Mouse (Mus musculus) brain, embryonic 14.5 days (tissue): ENCODE measurements around the gene Rnf214. TPM values are rescaled to one million over a fixed set of nuclear protein-coding genes. Genes with fewer than 3 reads are reported as not detected.

Experiments
- DNase-seq: peaks from one replicate; pipeline ENCODE4 v3.0.0-alpha.2; 2011; ENCODE audit warnings: low read depth
- CTCF ChIP-seq: fragments of 200-500 bp; IDR thresholded peaks from 2 replicates; pipeline ENCODE4 v1.5.1; 2012; ENCODE audit warnings: inconsistent platforms, mild to moderate bottlenecking, moderate library complexity, borderline replicate concordance; ENCODE audit not compliant: insufficient read depth, insufficient read length; ENCODE audit errors: extremely low read depth
- POLR2A ChIP-seq: fragments of 200-500 bp; IDR thresholded peaks from 2 replicates; pipeline ENCODE4 v1.6.1; 2012; ENCODE audit warnings: mild to moderate bottlenecking, inconsistent platforms, borderline replicate concordance; ENCODE audit not compliant: poor library complexity, insufficient read depth, insufficient read length, severe bottlenecking; ENCODE audit errors: extremely low read depth
- polyA plus RNA-seq: library from polyadenylated mRNA; depleted of rRNA; stranded (reverse); fragments of >200 nt; gene quantifications from 2 replicates; pipeline ENCODE4 v1.2.3, GENCODE M21; 2012; rRNA removed

The Rnf214 gene
- polyA plus RNA-seq, 1 experiment: 68.0 TPM

GRCm38 (mm10) chr9:45838069-45838433 is 68.7 kb downstream of the Rnf214 start:
- DNase-seq: no peak

DNA sequence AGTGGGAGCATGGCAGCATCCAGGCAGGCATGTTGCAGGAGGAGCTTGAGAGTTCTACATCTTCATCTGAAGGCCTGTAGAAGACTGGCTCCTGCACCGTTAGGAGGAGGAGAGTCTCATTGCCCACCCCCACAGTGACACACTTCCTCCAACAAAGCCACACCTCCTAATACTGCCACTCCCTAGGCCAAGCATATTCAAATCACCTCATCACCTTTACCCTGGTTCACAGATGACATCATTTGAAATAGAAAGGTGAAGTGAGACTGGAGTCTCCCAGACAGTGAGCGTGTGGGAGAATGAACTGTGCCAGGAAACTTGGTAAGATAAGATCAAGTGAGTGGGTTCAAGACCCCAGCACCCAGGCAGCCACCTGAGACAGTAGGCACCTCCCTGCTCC is 73.2 kb downstream of the Rnf214 start:
- no peak for DNase-seq
- TF ChIP-seq CTCF: no peak
- TF ChIP-seq POLR2A: no peak

More at GRCm38 (mm10) chr9:45838069-45838433, 68.7 kb downstream of the Rnf214 start:
- TF ChIP-seq CTCF (no peak), POLR2A (no peak)

DNA sequence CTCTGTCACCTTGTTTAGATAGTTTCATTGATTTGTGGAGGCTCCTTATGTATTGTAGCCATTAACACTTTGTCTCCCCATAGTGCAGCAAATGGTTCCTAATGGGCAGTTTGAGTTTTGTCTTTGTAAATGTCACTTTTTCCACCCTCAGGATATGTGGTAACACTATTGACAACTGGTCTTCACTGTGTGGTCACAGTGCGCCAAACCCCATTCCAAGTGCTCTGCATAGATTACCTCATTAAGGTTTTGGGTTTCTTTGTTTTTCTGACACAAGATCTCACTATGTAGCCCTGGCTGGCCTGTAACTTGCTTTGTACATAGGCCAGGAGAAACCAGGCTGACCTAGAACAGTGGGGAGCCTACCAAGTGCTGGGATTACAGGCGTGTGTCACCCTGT is 73.8 kb downstream of the Rnf214 start:
- TF ChIP-seq CTCF (no peak), POLR2A (no peak)
- DNase-seq: no peak

- DNase-seq: peak; percentile 97
- TF ChIP-seq CTCF (peak; percentile 78), POLR2A (no peak)
Measured at GRCm38 (mm10) chr9:45829107-45829506, 77.6 kb downstream of the Rnf214 start.

DNA sequence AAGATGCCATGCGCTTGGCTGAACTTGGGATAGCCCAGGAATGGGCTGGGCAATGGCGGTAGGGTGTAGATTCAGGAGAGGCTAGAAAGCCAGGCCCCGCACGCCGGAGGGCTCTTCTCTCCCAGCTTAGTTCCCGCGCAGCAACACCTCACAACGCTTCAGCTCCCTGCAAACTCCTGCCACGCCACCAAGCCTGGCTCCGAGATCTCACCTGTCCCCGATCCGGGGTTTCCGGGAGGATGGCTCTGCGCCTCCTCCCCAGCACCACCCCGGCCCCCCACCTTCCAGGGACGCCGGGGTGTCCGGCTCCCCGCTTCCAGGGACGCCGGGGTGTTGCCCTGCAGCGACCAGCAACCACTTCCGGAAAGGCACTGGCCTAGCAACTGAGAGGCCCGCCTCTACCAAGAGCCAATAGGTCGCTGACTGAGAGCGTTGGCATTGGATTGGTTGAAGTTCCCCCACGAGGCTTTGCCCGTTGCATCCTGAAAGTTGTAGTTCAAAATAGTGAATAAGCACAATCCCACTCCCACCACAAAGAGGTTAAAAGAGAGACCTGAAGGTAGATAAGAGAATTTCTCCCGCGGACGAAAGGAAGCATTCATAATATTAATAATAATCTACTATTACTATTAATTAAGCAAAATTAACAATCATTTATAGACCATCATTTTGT is 78.3 kb downstream of the Rnf214 start, which contains the start of gene Cep164:
TSS of gene Cep164 (minus strand) at position 401 of the 673 bp plus-strand sequence.
- TF ChIP-seq CTCF: no peak
- peak; percentile 27; the same call in 1 of the 2 replicates for TF ChIP-seq POLR2A
- DNase-seq: peak; percentile 97

DNA sequence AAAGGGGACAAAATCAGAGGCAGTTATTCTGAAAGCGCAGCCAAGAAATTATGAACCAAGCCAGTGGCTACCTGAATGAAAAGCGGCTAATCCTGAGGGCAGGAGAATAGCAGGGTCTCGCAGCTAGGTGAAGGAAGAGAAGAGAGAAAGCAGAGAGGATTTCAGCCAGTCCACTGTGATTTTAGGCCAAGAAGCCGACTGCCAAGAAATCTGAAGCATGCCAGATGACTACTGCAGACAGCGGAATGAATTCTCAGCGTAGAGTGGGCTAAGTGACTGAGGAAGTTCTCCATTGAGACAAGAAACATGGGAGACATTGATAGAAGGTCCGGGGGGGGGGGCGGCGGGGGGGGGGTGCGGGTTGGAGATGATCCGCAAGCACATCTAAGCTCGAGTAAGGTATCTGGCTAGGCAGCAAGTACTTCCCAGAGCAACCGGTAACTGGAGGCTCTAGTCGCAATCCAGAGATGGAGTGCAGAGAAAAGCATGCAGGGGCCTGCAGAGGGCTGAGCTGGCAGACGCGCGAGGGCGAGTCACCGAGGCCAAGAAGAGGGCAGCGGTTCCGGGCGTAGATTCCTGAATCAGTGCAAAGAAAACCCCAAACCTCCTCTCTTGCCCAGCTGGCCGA is 78.9 kb downstream of the Rnf214 start:
- no peak for TF ChIP-seq POLR2A
- no peak for TF ChIP-seq CTCF
- DNase-seq: peak; percentile 50

GRCm38 (mm10) chr9:45818406-45819011 is 88.2 kb downstream of the Rnf214 start:
- DNase-seq: no peak
- no peak for TF ChIP-seq CTCF
- TF ChIP-seq POLR2A: no peak

GRCm38 (mm10) chr9:45815525-45815924 is 91.2 kb downstream of the Rnf214 start:
- TF ChIP-seq POLR2A (no peak), CTCF (no peak)
- DNase-seq: no peak

- DNase-seq: peak; percentile 87
- TF ChIP-seq POLR2A (no peak), CTCF (no peak)
Measured at GRCm38 (mm10) chr9:45815113-45815512, 91.6 kb downstream of the Rnf214 start.

Other genes starting within 250 kb of the Rnf214 start
- gene Cep164, start 78.2 kb downstream of the Rnf214 start, polyA plus RNA-seq: 26.5 and 29.6 TPM in 2 replicates
- 39.2 and 52.9 TPM in 2 replicates for gene Bace1, start 68.3 kb downstream of the Rnf214 start, polyA plus RNA-seq
- 40.3 and 48.7 TPM in 2 replicates for gene Pcsk7, start 414 bp downstream of the Rnf214 start, polyA plus RNA-seq
- gene Tagln, start 29.1 kb upstream of the Rnf214 start, polyA plus RNA-seq: 5.7 and 7.3 TPM in 2 replicates
- gene Sidt2, start 48.3 kb upstream of the Rnf214 start, polyA plus RNA-seq: 85.4 and 101 TPM in 2 replicates
- gene Pafah1b2, start 105.8 kb upstream of the Rnf214 start, polyA plus RNA-seq: 126 and 166 TPM in 2 replicates
- gene Sik3, start 105.9 kb upstream of the Rnf214 start, polyA plus RNA-seq: 12.1 and 24.5 TPM in 2 replicates